Mouse (Mus musculus): ENCODE results near the gene Pitpnm1.

GRCm38 (mm10) chr19:4093772-4094171 is 6.0 kb upstream of the Pitpnm1 start:
- TF ChIP-seq POLR2A (IDR thresholded peaks at IDR 0.05; ENCODE audit: control insufficient read depth, extremely low read depth, insufficient read depth, low read length, poor library complexity) (no peak), CTCF (IDR thresholded peaks at IDR 0.05; ENCODE audit: borderline replicate concordance, control insufficient read depth, extremely low read depth, insufficient read depth, low read length, poor library complexity) (no peak)
